Mouse (Mus musculus) CH12.LX (cell line): Measurements from ENCODE around the gene Hoxc8. TPM values are rescaled to one million over a fixed set of nuclear protein-coding genes. Genes with fewer than 3 reads are reported as not detected.

ENCODE experiments used
- DNase-seq: peaks from one replicate; pipeline ENCODE4 v3.0.0-alpha.2; 2013; ENCODE audit errors: extremely low read depth
- H3K27ac ChIP-seq: 2 replicates; pipeline ENCODE4 v1.5.1; 2012; ENCODE audit warnings: low read depth, mild to moderate bottlenecking, control low read depth, moderate library complexity; ENCODE audit not compliant: insufficient read depth
- H3K27me3 ChIP-seq: replicated peaks from 2 replicates; pipeline ENCODE3; 2012; ENCODE audit warnings: inconsistent platforms
- H3K36me3 ChIP-seq, 2 experiments: replicated peaks in 1 of 2; 2 replicates each; pipeline versions ENCODE3 to v1.6.1; 2012; ENCODE audit warnings: inconsistent platforms in 1 of 2, low read length in 1 of 2, mild to moderate bottlenecking in 1 of 2, mixed read lengths in 1 of 2, moderate library complexity in 1 of 2; ENCODE audit not compliant: control insufficient read depth in 1 of 2, insufficient read depth in 1 of 2
- H3K4me1 ChIP-seq, 2 experiments: 2 replicates each; pipeline ENCODE4 v1.6.1; 2012; ENCODE audit warnings: inconsistent platforms in 1 of 2, moderate library complexity in 1 of 2; ENCODE audit not compliant: insufficient read depth in 2 of 2, control insufficient read depth in 1 of 2
- H3K4me2 ChIP-seq: 2 replicates; pipeline ENCODE4 v1.6.1; 2012; ENCODE audit warnings: low read depth, mild to moderate bottlenecking, control low read depth; ENCODE audit not compliant: poor library complexity, insufficient read depth, severe bottlenecking
- H3K4me3 ChIP-seq, 3 experiments: fragments of 150-350 bp in 1 of 3; sonication (generic) in 1 of 3; replicated peaks in 1 of 3; 2 replicates each; pipeline versions ENCODE3 to v1.5.1; 2011 to 2012; ENCODE audit warnings: low read depth in 2 of 3, low read length in 2 of 3, mild to moderate bottlenecking in 2 of 3, moderate library complexity in 2 of 3, control low read depth in 1 of 3, improper control_type of control experiment in 1 of 3, inconsistent platforms in 1 of 3, mixed read lengths in 1 of 3; ENCODE audit not compliant: poor library complexity in 1 of 3
- H3K79me2 ChIP-seq: replicated peaks from 2 replicates; pipeline ENCODE4 v1.6.1; 2012; ENCODE audit warnings: mild to moderate bottlenecking, moderate library complexity; ENCODE audit not compliant: control insufficient read depth, poor library complexity, insufficient read depth, severe bottlenecking; ENCODE audit errors: extremely low read depth
- H3K9ac ChIP-seq: 2 replicates; pipeline ENCODE4 v1.6.1; 2012; ENCODE audit warnings: low read depth, mild to moderate bottlenecking, control low read depth, moderate library complexity; ENCODE audit not compliant: insufficient read depth
- H3K9me3 ChIP-seq: replicated peaks from 2 replicates; pipeline ENCODE3; 2012; ENCODE audit warnings: low read length, inconsistent platforms, mixed read lengths
- BHLHE40 ChIP-seq: IDR thresholded peaks from 2 replicates; pipeline ENCODE4 v1.6.1; 2011; ENCODE audit warnings: mild to moderate bottlenecking, low read depth, low read length, improper control_type of control experiment
- CHD2 ChIP-seq: IDR thresholded peaks from 2 replicates; pipeline ENCODE4 v1.6.1; 2011; ENCODE audit warnings: low read length, improper control_type of control experiment
- E2F4 ChIP-seq: IDR thresholded peaks from 2 replicates; pipeline ENCODE4 v1.6.1; 2011; ENCODE audit warnings: low read depth, low read length, improper control_type of control experiment; ENCODE audit not compliant: insufficient replicate concordance
- EP300 ChIP-seq: IDR thresholded peaks from 2 replicates; pipeline ENCODE4 v1.6.1; 2011; ENCODE audit warnings: low read length, improper control_type of control experiment
- ETS1 ChIP-seq: conservative IDR thresholded peaks from 2 replicates; pipeline ENCODE4 v1.6.1; 2012; ENCODE audit warnings: low read depth, mild to moderate bottlenecking, inconsistent platforms, low read length, improper control_type of control experiment, moderate library complexity
- GABPA ChIP-seq: IDR thresholded peaks from 2 replicates; pipeline ENCODE4 v1.6.1; 2012; ENCODE audit warnings: low read depth, low read length, improper control_type of control experiment, inconsistent platforms; ENCODE audit not compliant: insufficient replicate concordance
- JUND ChIP-seq: conservative IDR thresholded peaks from 2 replicates; pipeline ENCODE4 v1.6.1; 2011; ENCODE audit warnings: low read depth, low read length, improper control_type of control experiment
- KAT2A ChIP-seq: IDR thresholded peaks from 2 replicates; pipeline ENCODE4 v1.6.1; 2012; ENCODE audit warnings: low read length, improper control_type of control experiment, inconsistent platforms; ENCODE audit not compliant: insufficient replicate concordance
- MEF2A ChIP-seq: IDR thresholded peaks from 2 replicates; pipeline ENCODE4 v1.6.1; 2014; ENCODE audit warnings: low read depth, mild to moderate bottlenecking, inconsistent platforms, low read length, improper control_type of control experiment, borderline replicate concordance
- MXI1 ChIP-seq: IDR thresholded peaks from 2 replicates; pipeline ENCODE4 v1.6.1; 2011; ENCODE audit warnings: mild to moderate bottlenecking, low read depth, low read length, improper control_type of control experiment
- NELFE ChIP-seq: IDR thresholded peaks from 2 replicates; pipeline ENCODE4 v1.6.1; 2011; ENCODE audit warnings: low read depth, low read length, improper control_type of control experiment
- NRF1 ChIP-seq: IDR thresholded peaks from 2 replicates; pipeline ENCODE4 v1.6.1; 2014; ENCODE audit warnings: low read depth, mild to moderate bottlenecking, inconsistent platforms, low read length, improper control_type of control experiment, moderate library complexity
- PAX5 ChIP-seq: IDR thresholded peaks from 2 replicates; pipeline ENCODE4 v1.6.1; 2012; ENCODE audit warnings: low read length, inconsistent platforms, mixed read lengths
- POLR2A ChIP-seq: IDR thresholded peaks from 2 replicates; pipeline ENCODE4 v1.6.1; 2011; ENCODE audit warnings: low read depth, mild to moderate bottlenecking, improper control_type of control experiment, low read length
- RAD21 ChIP-seq: IDR thresholded peaks from 2 replicates; pipeline ENCODE4 v1.6.1; 2011; ENCODE audit warnings: low read depth, mild to moderate bottlenecking, low read length, improper control_type of control experiment, moderate library complexity
- SIN3A ChIP-seq: IDR thresholded peaks from 2 replicates; pipeline ENCODE4 v1.6.1; 2012; ENCODE audit warnings: low read length, improper control_type of control experiment, inconsistent platforms
- TBP ChIP-seq: conservative IDR thresholded peaks from 2 replicates; pipeline ENCODE4 v1.6.1; 2011; ENCODE audit warnings: low read depth, low read length, improper control_type of control experiment
- TCF12 ChIP-seq: IDR thresholded peaks from 2 replicates; pipeline ENCODE4 v1.6.1; 2014; ENCODE audit warnings: low read depth, mild to moderate bottlenecking, inconsistent platforms, low read length, improper control_type of control experiment
- USF1 ChIP-seq: IDR thresholded peaks from 2 replicates; pipeline ENCODE4 v1.6.1; 2014; ENCODE audit warnings: low read depth, mild to moderate bottlenecking, inconsistent platforms, low read length, improper control_type of control experiment
- USF2 ChIP-seq: conservative IDR thresholded peaks from 2 replicates; pipeline ENCODE4 v1.6.1; 2011; ENCODE audit warnings: low read depth, low read length, improper control_type of control experiment
- ZC3H11A ChIP-seq: IDR thresholded peaks from 2 replicates; pipeline ENCODE4 v1.6.1; 2012; ENCODE audit warnings: low read depth, mild to moderate bottlenecking, inconsistent platforms, low read length, improper control_type of control experiment
- ZMIZ1 ChIP-seq: IDR thresholded peaks from 2 replicates; pipeline ENCODE4 v1.6.1; 2012; ENCODE audit warnings: low read depth, mild to moderate bottlenecking, inconsistent platforms, low read length, improper control_type of control experiment
- ZNF384 ChIP-seq: IDR thresholded peaks from 2 replicates; pipeline ENCODE4 v1.6.1; 2012; ENCODE audit warnings: low read depth, low read length, improper control_type of control experiment, inconsistent platforms
- dilution Hi-C: fragments of 300-500 bp; cut with MboI; formaldehyde crosslinking; loops from 2 replicates; pipeline ENCODE4 v1.14.3; 2020; ENCODE audit warnings: low sequenced_read_pairs; ENCODE audit not compliant: extremely low pct_unique_long_range_greater_than_20kb, extremely low pct_ligation_motif_present
- in situ Hi-C: fragments of 300-500 bp; cut with MboI; formaldehyde crosslinking; loops from 3 replicates; pipeline ENCODE4 v1.14.3; 2019; ENCODE audit warnings: low sequenced_read_pairs, low pct_ligation_motif_present, low pct_unique_long_range_greater_than_20kb, mixed read lengths
- polyA plus RNA-seq: library from polyadenylated mRNA; unstranded; fragments of >175 nt; gene quantifications from 2 replicates; pipeline ENCODE4 v1.2.1, GENCODE M21; 2012; ENCODE audit warnings: low read depth; ENCODE audit not compliant: insufficient read length
- total RNA-seq, 2 experiments: library from RNA; depleted of rRNA; stranded (reverse); fragments of 300-350 nt in 1 of 2; fragments of >200 nt in 1 of 2; gene quantifications; 2 replicates each; pipeline ENCODE4 v1.2.3; 2012 to 2014

Hoxc8 gene
- total and polyA plus RNA-seq, 3 experiments: not detected

- no peaks in the 10 kb centered on the region for H3K79me2 ChIP-seq
- H3K27ac ChIP-seq: no peak overlapping the region
- TF ChIP-seq ZMIZ1 (no peak), KAT2A (no peak), GABPA (no peak), POLR2A (no peak), BHLHE40 (no peak), RAD21 (no peak), CHD2 (no peak), JUND (no peak), EP300 (no peak), ETS1 (no peak)
- TF ChIP-seq, all 38 proteins: peak for 0
- no peak overlapping the region for H3K9ac ChIP-seq
- H3K27me3 ChIP-seq: peaks cover 30% of the 10 kb centered on the region
- no peaks in the 10 kb centered on the region for H3K9me3 ChIP-seq
- dilution Hi-C loops (loop anchor here (10.0 kb wide), 1 partner anchor 182 kb away; no protein-coding TSS in a partner anchor), in situ Hi-C loops (no loop called here)
- H3K4me1 ChIP-seq: peaks cover 0 to 7% of the 10 kb centered on the region in 2 experiments; a peak in 2 of 4 replicates
- no peaks in the 10 kb centered on the region for H3K36me3 ChIP-seq
- no peak overlapping the region for H3K4me3 ChIP-seq
- no peak overlapping the region for H3K4me2 ChIP-seq
- DNase-seq: no peak
These were observed 2.5 kb downstream of the Hoxc8 start for GRCm38 (mm10) chr15:102992863-102993262.

GRCm38 (mm10) chr15:102996548-102996947, 6.1 kb downstream of the Hoxc8 start:
- H3K9me3 ChIP-seq: no peaks in the 10 kb centered on the region
- in situ Hi-C loops (no loop called here), dilution Hi-C loops (loop anchor here (10.0 kb wide), 1 partner anchor 178 kb away; no protein-coding TSS in a partner anchor)
- H3K4me2 ChIP-seq: no peak overlapping the region
- TF ChIP-seq KAT2A (no peak), SIN3A (no peak), TCF12 (no peak), ETS1 (no peak)
- H3K27ac ChIP-seq: no peak overlapping the region
- H3K4me1 ChIP-seq: peaks cover 4 to 31% of the 10 kb centered on the region in 2 experiments; a peak in 3 of 4 replicates
- no peaks in the 10 kb centered on the region for H3K79me2 ChIP-seq
- H3K27me3 ChIP-seq: peaks cover 19% of the 10 kb centered on the region
- no peak overlapping the region for H3K4me3 ChIP-seq
- no peak for DNase-seq
- no peak overlapping the region for H3K9ac ChIP-seq
- H3K36me3 ChIP-seq: no peaks in the 10 kb centered on the region

- no peaks in the 10 kb centered on the region for H3K79me2 ChIP-seq
- no peak overlapping the region for H3K9ac ChIP-seq
- H3K9me3 ChIP-seq: no peaks in the 10 kb centered on the region
- no peak overlapping the region for H3K4me2 ChIP-seq
- in situ Hi-C loops: no loop called here
- peaks cover 4 to 40% of the 10 kb centered on the region in 2 experiments; a peak in 3 of 4 replicates for H3K4me1 ChIP-seq
- H3K27me3 ChIP-seq: peaks cover 13% of the 10 kb centered on the region
- H3K4me3 ChIP-seq: no peak overlapping the region
- no peak overlapping the region for H3K27ac ChIP-seq
- dilution Hi-C loops: loop anchor here (10.0 kb wide), 1 partner anchor 177 kb away; no protein-coding TSS in a partner anchor
- TF ChIP-seq MEF2A: no peak
- TF ChIP-seq MXI1: no peak
- TF ChIP-seq KAT2A: no peak
- no peak for TF ChIP-seq TBP
- TF ChIP-seq USF2: no peak
- no peak for TF ChIP-seq JUND
- TF ChIP-seq NELFE: no peak
- TF ChIP-seq ZC3H11A: no peak
- no peak for TF ChIP-seq PAX5
- TF ChIP-seq USF1: no peak
- no peak for TF ChIP-seq NRF1
- TF ChIP-seq POLR2A: no peak
- TF ChIP-seq E2F4: no peak
- no peak for TF ChIP-seq ZNF384
- TF ChIP-seq BHLHE40: no peak
- no peak for TF ChIP-seq CHD2
- no peaks in the 10 kb centered on the region for H3K36me3 ChIP-seq
- DNase-seq: no peak
These were observed 7.0 kb downstream of the Hoxc8 start for GRCm38 (mm10) chr15:102997431-102997830.
